Mouse (Mus musculus) CD4-positive, CD25-positive, alpha-beta regulatory T cell, adult 2 months (primary cell): Measurements from ENCODE around the gene Gpr82.

Experiments
- DNase-seq: peaks from one replicate; pipeline ENCODE4 v3.0.0-alpha.2; 2012; ENCODE audit warnings: low read depth, low spot score

Gpr82 gene

GRCm38 (mm10) chrX:13691865-13692264, 30.7 kb downstream of the Gpr82 start:
- peak; percentile 15 for DNase-seq

- no peak for DNase-seq
Observed at GRCm38 (mm10) chrX:13700681-13701080, 39.5 kb downstream of the Gpr82 start.

GRCm38 (mm10) chrX:13705051-13705450, 43.9 kb downstream of the Gpr82 start:
- no peak for DNase-seq

DNA sequence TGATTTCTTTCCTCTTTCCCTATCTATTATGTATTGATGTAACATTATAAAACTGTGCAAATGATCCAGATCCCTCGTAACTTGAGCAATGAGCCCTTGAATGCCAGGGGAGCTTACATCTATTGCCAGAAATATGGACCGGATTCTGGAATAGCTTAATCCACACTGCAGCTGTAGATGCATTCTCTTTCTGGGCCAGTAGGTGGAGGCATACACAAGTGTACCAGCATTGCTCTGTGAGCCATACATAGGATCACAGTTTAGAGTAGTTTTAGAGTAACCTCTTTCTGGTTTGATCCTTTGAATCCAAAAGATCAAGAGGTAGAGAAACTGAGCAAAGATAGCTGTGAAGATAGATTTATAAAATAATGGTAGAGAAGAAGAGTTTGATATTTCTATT, 49.0 kb downstream of the Gpr82 start:
- peak; percentile 57 for DNase-seq
